Mouse (Mus musculus) v-Abl transformed pro-B cells (cell line): ENCODE data around the gene Eml1.

Experiments
- in situ Hi-C, 2 experiments: fragments of 400-800 bp; cut with MboI; formaldehyde crosslinking; loops; one replicate each; pipeline ENCODE4 v1.15.1; 2025; ENCODE audit not compliant: unreplicated experiment in 2 of 2

The Eml1 gene

GRCm38 (mm10) chr12:108419570-108419969, 48.8 kb downstream of the Eml1 start:
- in situ Hi-C loops = no loop called here

DNA sequence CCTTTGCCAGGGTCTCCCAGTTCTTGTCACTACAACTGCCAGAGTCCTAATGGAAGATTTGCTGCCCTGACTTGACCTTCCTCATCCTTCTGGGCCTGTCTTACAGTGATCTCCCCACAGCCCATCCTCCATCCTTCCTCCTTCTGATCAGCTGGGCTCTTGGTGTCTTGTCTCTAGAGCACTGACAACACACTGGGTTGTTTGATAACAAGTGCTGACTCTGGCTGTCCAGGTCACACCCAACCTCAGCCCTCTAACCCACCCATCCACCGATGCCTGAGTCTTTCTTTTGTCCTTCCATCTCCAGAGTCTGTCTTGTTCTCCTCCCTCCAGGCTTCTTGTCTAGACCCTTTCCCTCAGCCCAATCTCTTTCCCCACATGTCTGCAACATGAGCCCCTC, 50.7 kb downstream of the Eml1 start:
- in situ Hi-C loops = no loop called here

DNA sequence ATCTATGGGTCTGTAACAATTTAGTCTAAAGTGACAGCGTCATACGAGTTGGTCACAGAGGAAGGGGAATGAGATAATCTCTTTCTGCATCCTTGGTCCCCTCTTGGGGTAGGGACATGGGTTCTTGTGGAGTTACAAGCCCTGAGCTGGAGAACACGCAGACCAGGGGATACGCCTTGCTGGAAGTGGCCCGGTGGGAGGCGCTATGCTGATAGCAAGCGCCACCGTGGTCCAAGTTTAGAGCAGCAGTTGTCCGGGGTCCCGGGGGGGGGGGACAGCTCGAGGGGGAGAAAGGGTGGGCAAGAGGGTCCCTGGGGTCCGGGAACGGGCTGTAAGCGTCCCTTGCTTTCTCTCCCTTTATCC, 51.7 kb downstream of the Eml1 start:
- in situ Hi-C loops = no loop called here

GRCm38 (mm10) chr12:108422858-108423631, 52.3 kb downstream of the Eml1 start:
- in situ Hi-C loops = no loop called here

- in situ Hi-C loops = no loop called here
These were observed 60.2 kb downstream of the Eml1 start for GRCm38 (mm10) chr12:108430964-108431363.

DNA sequence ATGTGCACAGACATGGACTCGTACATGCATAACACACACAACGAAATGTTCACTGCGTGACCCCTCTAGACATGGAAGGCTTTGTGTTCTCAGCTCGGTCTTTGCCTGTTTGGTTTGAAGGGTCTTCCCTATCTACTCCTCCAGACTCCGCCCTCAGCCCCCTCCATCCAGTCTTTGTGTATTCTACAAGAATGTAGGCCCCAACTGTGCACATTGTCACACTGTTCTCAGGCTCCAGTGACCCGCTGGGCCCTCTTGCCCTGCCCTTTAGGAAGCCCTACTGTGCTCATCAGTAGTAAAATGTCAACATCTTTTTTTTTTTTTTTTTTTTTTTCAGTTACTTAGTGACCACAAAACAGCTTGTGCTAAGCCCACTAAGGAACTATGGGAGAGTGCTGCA, 61.0 kb downstream of the Eml1 start:
- in situ Hi-C loops = no loop called here

DNA sequence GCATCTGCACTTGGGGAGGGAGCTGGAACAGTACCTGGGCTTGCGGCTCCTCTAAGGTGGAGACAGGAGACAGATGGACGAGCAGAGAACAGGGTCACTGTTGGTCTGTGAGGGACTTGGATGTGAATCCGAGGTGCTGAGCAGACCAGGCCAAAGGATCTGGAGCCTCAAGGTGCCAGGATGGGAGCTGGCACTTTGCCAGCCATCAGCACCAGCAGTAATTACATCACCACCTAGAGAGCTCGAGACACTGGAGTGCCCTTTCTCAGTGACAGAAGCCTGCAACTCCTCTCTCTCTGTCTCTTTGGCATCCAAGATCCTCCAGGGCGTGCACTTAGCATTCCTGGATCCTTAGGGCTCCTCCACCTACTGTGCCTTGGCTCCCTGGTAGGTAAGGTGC, 61.8 kb downstream of the Eml1 start:
- in situ Hi-C loops = no loop called here

- in situ Hi-C loops = no loop called here
These were observed 62.3 kb downstream of the Eml1 start for GRCm38 (mm10) chr12:108433030-108433429.

- in situ Hi-C loops = no loop called here
These were observed 62.7 kb downstream of the Eml1 start for GRCm38 (mm10) chr12:108433498-108433897.

DNA sequence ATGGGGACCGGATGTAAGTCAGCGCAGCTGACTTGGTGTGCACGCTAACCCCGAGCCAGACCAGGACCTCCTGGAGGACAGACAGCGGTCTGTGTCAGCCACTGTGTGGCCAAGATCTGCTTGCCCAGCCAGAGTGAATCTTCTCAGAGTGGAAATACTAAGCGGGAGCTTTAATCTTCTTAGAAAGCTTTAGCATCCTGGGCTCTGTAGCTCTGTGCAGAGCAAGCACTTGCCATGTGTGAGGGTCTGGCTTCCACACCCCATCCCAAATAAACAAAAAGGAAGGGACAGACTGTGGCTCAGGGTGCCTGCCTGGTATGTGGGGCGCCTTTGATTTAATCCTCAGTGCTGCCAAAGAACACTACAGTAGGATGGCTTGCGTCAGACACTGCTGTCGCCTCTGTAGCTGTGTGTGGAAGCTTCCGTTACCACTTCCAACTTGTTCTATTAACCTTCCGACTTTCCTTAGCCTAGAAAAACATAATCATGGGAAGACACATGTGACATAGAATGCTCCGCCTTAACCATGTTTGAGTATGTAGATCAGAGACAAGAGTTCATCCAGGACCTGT, 64.8 kb downstream of the Eml1 start:
- in situ Hi-C loops = no loop called here

DNA sequence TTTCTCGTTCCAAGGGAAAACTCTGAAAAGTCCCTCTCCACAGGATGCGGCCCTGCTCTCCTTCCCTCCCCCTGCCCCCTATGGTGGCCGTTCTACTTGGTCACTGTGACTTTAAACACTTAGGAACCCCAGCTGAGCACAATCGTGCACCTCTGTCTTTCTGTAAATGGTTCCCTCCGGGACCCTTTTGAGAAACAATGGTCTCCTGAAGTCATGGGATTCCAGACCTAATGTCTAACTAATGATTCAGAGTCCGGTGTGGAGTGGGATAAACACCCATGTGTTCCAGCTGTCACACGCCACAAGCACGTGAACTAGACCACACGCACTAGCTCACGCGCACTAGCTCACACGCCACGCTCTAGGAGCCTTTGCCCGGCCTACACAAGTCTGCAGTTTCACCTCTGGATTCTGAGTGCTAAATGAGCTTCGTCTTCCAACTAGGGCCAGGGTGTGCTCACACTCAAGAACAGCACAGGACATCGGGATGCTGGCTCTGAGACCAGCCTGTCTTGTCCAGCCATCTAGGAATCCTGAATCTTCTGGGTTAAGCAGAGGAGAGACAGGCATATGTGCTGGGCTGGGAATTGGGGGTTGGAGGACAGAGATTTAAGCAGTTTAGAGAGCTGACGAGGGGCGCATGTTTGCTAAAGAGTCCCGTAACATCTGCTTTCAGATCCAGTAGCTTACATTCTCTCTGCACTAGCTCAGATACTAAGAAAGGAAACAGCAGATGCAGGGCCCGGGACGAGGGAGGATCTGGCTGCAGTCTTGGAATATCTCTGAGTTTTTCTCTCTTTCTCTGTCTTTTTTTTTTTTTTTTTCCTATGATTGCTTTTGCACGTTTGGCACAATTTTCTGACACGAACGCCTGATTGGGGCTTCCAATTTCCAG, 65.5 kb downstream of the Eml1 start:
- in situ Hi-C loops = no loop called here

- in situ Hi-C loops = no loop called here
These were observed 66.7 kb downstream of the Eml1 start for GRCm38 (mm10) chr12:108437446-108437845.

GRCm38 (mm10) chr12:108443271-108443670, 72.5 kb downstream of the Eml1 start:
- in situ Hi-C loops = no loop called here

- in situ Hi-C loops = no loop called here
These were observed 73.0 kb downstream of the Eml1 start for GRCm38 (mm10) chr12:108443708-108444107.

DNA sequence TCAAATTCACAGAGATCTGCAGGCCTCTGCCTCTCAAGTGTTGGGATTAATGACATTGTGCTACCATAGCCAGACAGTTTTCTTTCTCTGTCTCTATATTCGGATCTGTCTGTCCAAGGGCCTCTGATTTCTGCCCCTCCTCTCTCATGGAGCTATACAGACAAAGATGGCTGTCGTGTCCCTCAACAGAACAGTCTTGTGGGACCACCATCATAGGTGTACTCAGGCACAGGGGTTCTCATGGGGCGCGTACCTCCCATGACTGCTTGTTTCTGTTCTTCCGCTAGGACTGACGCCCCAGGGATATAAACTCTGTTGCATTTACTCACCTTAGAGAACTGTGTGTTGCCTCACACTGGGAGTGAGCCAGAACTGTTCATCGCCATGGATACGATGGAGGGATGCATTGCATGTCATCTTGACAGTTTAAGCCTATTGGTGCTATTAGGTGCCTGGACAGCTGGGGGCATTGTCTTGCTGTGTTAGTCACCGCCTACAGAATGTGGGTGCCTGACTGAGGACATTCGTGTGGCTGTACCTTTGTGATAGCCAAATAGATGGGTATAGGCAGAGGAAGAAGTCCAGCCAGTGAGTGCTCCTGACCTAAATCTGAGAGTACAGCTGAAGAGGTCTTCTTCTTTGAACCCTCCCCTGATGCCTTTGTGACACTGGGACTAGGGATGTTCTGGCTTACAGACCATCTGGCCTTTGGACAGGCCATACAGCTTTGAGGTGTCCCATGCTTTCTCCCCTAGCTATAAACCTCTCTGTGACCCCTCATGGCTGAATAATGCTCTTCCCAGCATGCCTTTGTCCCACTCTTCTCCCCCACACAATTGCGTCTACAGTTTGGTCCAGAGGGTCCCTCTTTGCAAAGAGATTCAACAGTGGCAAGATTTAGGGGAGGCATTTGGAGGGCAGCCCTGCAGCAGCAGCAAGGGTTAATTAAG, 73.7 kb downstream of the Eml1 start:
- in situ Hi-C loops = no loop called here

GRCm38 (mm10) chr12:108446721-108447120, 76.0 kb downstream of the Eml1 start:
- in situ Hi-C loops = no loop called here

DNA sequence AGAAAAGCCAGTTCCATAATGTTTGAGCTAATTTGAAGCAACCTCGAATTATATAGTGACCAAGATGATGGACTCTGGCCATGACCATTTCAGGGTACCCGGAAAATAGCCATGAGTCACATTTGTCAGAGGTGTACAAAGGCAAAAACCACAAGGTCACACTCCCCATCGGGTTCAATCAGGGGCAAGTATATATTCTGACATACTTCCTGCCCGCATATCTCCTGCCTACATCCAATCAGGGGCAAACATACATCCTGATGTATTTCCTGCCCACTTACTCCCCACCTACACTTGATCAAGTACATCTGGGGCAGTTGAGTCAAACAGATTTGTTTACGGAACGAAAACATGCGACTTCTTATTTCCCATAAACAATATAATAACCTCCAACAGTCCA, 77.6 kb downstream of the Eml1 start:
- in situ Hi-C loops = no loop called here

DNA sequence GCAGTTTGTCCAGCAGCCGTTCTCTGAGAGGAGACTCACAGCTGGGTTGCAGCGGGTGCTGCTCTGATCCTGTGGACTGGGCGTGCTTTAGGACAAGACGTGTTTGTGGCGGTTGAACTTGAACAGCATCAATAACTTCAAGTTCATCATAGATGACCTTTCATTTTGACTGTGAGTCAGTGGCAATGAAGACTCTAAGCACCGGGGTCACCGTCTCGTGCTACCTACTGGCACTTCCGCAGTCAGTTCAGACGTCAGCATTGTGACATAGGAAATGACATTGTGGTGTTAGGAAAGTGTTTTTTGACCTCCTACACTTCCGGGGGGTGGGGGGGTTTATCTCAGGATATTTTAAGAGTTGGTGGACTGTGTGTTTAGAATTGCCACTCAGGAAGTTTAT, 79.2 kb downstream of the Eml1 start:
- in situ Hi-C loops = no loop called here

DNA sequence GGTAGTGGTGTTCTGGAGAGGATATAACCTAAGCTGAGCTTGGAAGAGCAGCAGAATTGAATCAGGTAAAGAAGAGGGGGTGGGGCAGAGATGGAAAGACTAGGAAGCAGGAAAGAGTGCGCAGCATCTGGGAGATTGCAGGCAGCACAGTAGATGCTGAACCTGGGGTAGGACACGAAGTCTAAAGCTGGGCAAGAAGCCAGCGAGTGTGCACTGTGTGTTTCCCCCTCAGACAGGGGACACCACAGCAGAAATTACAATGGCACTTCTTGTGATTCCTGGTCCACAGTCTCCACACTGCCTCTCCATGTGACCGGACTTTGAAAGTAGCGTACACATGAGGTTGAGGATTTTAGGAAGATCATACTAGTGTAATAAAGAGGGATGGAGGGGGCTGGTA, 79.8 kb downstream of the Eml1 start:
- in situ Hi-C loops = no loop called here

DNA sequence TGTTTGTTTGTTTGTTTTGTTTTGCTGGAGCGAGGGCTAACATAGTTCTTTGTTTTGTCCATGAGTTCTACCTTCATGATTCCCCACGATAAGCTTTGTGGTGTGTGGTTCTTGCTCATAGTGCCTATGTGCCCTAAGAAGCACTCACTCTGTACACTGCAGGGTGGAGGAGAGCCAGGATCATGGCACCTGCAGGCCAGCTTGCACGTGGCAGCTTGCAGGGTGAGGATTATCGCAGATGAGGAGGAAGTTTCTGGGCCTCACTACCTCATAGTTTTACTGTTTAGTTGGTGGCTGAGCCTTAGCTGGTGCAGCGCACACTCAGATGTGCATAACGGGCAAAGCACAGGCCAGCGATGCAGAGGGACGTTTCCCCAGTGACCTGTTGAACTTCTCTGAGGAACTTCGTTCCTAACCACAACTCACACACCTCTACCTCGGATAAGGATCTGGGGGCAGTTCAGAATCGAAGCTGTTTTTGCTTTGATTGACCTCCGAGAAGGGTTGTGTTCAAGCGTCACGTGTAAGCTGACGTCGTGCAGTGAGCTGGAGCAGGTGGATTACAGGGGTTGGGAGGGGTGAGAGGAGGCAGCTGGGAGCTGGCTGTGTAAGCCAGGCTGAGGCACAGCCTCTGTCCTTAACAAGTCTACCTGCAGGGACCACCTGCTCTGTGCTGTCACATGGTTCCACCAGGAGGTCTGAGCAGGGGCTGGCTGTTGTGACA, 81.6 kb downstream of the Eml1 start:
- in situ Hi-C loops = no loop called here
